Mouse (Mus musculus): Measurements from ENCODE around the gene 1700028P14Rik.

DNA sequence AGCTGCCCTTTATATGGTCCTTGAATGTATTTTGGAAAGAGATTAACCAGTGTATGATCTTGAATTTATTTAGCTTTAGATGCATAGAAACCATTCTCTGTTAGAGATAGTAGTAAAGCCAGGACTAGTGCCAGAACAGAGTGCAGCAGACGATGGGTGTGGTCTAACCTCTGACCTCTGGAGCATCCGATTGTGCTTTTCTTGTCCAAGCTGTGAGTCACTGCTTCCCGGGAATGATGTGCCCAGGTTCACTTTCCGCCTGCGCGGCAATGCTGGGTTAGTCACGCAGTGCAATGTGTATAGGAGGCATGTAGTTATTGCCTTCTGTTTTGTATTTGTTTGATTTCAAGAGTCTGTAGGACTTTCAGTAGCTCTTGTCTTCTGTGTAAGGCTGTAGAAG is 45.8 kb upstream of the 1700028P14Rik start:
- no peak for TF ChIP-seq POLR2A (IDR thresholded peaks at IDR 0.05; ENCODE audit: borderline replicate concordance, extremely low read depth, low read depth, low read length)
- no peak for TF ChIP-seq CTCF (IDR thresholded peaks at IDR 0.05; ENCODE audit: insufficient read depth, low read length)

All from lung, adult 2 months (tissue).